Mouse (Mus musculus): ENCODE measurements around the gene Mta1. TPM values are rescaled to one million over a fixed set of nuclear protein-coding genes. Genes with fewer than 3 reads are reported as not detected.
A peak's percentile ranks its signal among the peaks of the same experiment; 100 is the strongest.

The Mta1 gene
- polyA plus RNA-seq, 1 experiment from 2014 or later: 16.3 TPM

DNA sequence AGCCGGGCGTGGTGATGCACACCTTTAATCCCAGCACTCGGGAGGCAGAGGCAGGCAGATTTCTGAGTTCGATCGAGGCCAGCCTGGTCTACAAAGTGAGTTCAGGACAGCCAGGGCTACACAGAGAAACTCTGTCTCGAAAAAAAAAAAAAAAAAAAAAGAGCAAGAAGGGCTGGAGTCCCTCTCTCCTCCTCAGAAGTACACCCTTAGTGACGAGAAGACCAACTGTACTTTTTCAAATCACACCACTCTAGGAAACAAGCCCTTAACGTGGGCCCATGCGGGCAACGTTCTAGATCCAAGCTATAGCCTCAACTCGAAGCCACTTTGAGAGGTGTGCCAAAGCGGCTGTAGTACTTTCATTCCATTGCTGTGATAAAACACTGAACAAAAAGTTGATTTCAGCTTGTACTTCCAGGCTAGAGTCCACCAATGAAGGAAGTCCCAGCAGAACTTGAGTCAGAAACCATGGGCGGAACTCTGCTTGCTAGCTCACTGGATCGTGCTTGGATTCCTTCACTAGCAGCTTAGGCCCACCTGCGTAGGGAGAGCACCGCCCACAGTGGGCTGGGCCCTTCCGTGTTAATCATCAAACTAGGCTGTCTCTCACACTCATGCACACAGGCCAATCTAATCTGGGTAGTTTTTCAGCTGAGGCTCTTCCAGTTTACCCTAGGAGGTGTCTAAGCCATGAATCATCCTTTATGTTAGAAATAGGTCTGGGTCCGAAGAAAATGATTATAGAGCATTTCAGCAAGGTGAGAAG, 79.1 kb downstream of the Mta1 start:
- 84% methylated on average over 18 of the region's 18 CpGs for WGBS

DNA sequence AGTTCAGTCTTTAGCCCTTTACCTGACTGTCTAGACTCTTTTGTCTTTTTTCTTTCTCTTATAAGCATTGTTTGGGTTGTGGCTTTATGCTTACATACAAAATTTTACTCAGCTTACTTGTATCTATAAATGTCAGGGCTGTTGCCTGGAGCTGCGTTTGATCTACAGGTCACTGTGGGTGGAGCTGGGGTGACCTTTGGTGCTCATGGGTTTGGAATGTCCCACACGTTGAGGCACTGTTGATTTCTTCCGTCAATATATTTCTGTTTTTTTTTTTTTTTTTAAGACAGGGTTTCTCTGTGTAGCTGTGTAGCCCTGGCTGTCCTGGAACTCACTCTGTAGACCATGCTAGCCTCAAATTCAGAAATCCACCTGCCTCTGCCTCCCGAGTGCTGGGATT, 82.9 kb downstream of the Mta1 start:
- H3K9me3 ChIP-seq (replicated peaks): no peaks in the 10 kb centered on the region
- no peak overlapping the region for H3K4me3 ChIP-seq (replicated peaks)
- H3K27ac ChIP-seq: no peak overlapping the region
- ATAC-seq (replicated peaks; ENCODE audit: low FRiP score): no peak
- no peaks in the 10 kb centered on the region for H3K36me3 ChIP-seq
- peaks cover 15% of the 10 kb centered on the region for H3K27me3 ChIP-seq
- no peak overlapping the region for H3K4me2 ChIP-seq
- peaks cover 8% of the 10 kb centered on the region for H3K4me1 ChIP-seq
- H3K9ac ChIP-seq: no peak overlapping the region
- 63% methylated on average over 4 of the region's 4 CpGs for WGBS

More for the DNA sequence above, 79.1 kb downstream of the Mta1 start:
- Histone ChIP-seq H3K36me3 (no peaks in the 10 kb centered on the region), H3K9me3 (replicated peaks) (no peaks in the 10 kb centered on the region), H3K4me1 (no peaks in the 10 kb centered on the region), H3K4me2 (no peak overlapping the region), H3K9ac (no peak overlapping the region), H3K4me3 (replicated peaks) (no peak overlapping the region), H3K27ac (no peak overlapping the region), H3K27me3 (no peaks in the 10 kb centered on the region)
- ATAC-seq (replicated peaks; ENCODE audit: low FRiP score): no peak

DNA sequence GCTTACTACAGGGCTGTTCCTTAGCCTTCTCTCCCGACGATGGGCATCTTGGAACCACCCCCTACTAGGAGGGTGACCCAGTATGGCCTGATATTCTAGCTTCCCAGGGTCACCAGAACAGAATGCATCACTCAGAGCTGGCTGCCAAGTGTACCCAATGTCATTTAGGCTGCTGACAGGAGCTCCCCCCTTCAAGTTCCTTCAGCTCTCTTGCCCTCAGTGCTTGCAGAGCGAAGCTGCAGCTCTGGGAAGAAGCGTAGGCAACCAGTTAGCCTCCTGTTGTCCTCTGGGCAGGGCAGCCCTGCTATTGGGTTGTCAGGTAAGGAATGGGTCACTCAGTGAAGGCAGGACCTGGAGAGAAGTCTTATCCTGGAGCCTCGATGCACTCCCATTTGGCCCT, 86.9 kb downstream of the Mta1 start:
- H3K27me3 ChIP-seq: peaks cover 29% of the 10 kb centered on the region
- peak overlapping the region; percentile 90; the same call in 1 of the 2 replicates for H3K4me2 ChIP-seq
- 58% methylated on average over 5 of the region's 5 CpGs for WGBS
- H3K4me3 ChIP-seq (replicated peaks): peak overlapping the region; percentile 56
- peaks cover 32% of the 10 kb centered on the region for H3K4me1 ChIP-seq
- 0 out of 2 replicates have a peak, but pooled peaks cover 6% of the 10 kb centered on the region for H3K36me3 ChIP-seq
- H3K9ac ChIP-seq: no peak overlapping the region
- no peak overlapping the region for H3K27ac ChIP-seq
- ATAC-seq (replicated peaks; ENCODE audit: low FRiP score): no peak
- no peaks in the 10 kb centered on the region for H3K9me3 ChIP-seq (replicated peaks)

DNA sequence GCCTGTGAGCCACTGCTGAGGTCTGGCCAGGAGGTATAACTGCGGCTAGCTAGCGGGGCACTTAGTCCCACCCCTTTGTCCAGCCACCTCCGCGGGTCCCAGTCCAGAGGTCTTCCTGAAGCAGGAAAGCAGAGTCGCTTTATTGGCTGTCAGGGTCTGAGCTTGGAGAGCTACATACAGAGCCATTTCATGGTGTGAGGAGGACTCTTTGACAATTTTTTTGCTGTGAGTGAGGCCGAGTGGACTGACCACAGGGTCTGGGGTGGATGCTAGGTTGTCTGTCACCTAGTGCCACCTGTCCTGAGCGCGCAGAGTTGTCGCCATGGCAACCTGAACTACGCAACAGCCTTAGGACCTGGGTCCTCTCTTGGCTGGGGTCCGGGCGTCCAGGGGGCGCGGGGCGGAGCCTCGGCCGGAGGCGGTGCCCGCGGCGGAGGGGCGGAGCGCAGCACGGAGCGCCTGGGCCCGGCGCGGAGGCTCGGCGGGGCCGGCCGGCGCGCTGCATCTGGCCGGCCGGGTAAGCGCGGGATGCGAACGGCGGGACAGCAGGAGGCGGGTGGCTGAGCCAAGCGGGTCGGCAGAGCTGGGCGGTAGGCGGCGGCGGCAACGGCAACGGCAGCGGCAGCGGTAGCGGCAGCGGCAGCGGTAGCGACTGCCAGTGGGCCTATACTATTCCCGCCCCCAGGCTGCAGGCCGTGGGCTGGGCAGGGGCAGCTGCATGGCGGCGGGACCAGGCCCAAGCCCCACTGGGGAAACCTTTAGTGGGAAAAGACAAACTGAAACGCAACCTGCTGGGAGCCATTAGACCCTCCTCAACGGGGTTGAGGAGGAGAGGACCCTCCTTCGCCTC, 87.6 kb downstream of the Mta1 start, which contains the start of gene Tmem121:
Tmem121 (plus strand) TSS at position 489 of the 850 bp plus-strand sequence.
- peaks cover 32% of the 10 kb centered on the region for H3K4me1 ChIP-seq
- H3K4me3 ChIP-seq (replicated peaks): peak within 1 kb of the TSS; percentile 56
- peak within 1 kb of the TSS; percentile 52 for H3K9ac ChIP-seq
- peak within 1 kb of the TSS; percentile 90 for H3K4me2 ChIP-seq
- 1% methylated on average over 63 of the region's 63 CpGs for WGBS
- H3K27me3 ChIP-seq: peaks cover 29% of the 10 kb centered on the region
- ATAC-seq (replicated peaks; ENCODE audit: low FRiP score): peak; percentile 49
- 0 out of 2 replicates have a peak, but pooled peaks cover 6% of the 10 kb centered on the region for H3K36me3 ChIP-seq
- no peak within 1 kb of the TSS for H3K27ac ChIP-seq
- no peaks in the 10 kb centered on the region for H3K9me3 ChIP-seq (replicated peaks)

DNA sequence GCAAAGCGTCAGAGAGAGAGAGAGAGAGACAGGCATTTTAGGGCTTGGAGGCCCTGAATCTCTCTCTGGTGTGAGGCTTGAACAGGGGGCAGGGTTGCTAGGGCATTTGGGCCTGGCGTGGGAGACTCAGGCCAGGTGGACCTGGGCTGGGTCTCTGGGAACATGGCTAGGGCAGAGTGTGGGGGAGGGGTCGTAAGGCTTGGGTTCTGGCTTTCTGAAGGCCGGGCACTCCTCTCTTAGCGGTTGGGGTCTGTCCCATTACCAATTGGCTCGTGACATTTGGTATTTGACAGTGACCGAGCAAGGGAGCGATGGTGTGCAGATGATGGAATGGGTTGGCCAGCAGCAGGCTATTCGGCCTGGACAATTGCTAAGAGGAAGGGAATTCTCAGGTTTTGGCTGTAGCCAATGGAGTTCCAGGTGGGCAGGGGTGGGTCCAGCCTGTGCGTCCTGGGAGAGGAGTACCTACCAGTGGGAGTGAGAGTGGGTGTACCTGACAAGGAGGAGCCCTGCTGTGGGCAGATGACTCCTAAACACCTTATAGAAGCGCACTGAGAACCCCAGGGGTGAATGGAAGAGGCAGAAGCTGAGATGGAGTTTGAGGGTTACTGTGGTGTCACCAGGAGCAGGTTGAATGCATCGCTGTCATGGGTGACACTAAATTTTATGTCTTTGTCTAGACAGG, 88.4 kb downstream of the Mta1 start:
- Histone ChIP-seq H3K4me1 (peaks cover 32% of the 10 kb centered on the region), H3K9me3 (replicated peaks) (no peaks in the 10 kb centered on the region), H3K27me3 (peaks cover 29% of the 10 kb centered on the region), H3K4me3 (replicated peaks) (peak overlapping the region; percentile 56), H3K9ac (peak overlapping the region; percentile 52), H3K36me3 (0 out of 2 replicates have a peak, but pooled peaks cover 6% of the 10 kb centered on the region), H3K4me2 (peak overlapping the region; percentile 90), H3K27ac (no peak overlapping the region)
- WGBS: 35% methylated on average over 12 of the region's 12 CpGs
- ATAC-seq (replicated peaks; ENCODE audit: low FRiP score): no peak

Small RNAs within 50 kb of the gene (microRNA-seq; reads per million reads assigned to microRNA genes)
- gene Gm44471: not detected

Other genes with a start within 250 kb of the Mta1 start
- 0.12 and 0.14 TPM in 2 replicates for gene Gpr132, start 230.1 kb upstream of the Mta1 start, polyA plus RNA-seq (2015; fragmentation: Nextera tagmentation; extraction: Ambion mirVana)
- 3.0 and 3.5 TPM in 2 replicates for gene Jag2, start 168.5 kb upstream of the Mta1 start, polyA plus RNA-seq (2015; fragmentation: Nextera tagmentation; extraction: Ambion mirVana)
- gene Nudt14, start 156.2 kb upstream of the Mta1 start, polyA plus RNA-seq (2015; fragmentation: Nextera tagmentation; extraction: Ambion mirVana): 87.5 and 88.5 TPM in 2 replicates
- gene Btbd6, start 121.8 kb upstream of the Mta1 start, polyA plus RNA-seq (2015; fragmentation: Nextera tagmentation; extraction: Ambion mirVana): 24.7 and 25.3 TPM in 2 replicates
- 62.4 and 70.4 TPM in 2 replicates for gene Brf1, start 97.6 kb upstream of the Mta1 start, polyA plus RNA-seq (2015; fragmentation: Nextera tagmentation; extraction: Ambion mirVana)
- gene Pacs2, start 83.8 kb upstream of the Mta1 start, polyA plus RNA-seq (2015; fragmentation: Nextera tagmentation; extraction: Ambion mirVana): 12.6 and 14.3 TPM in 2 replicates
- 0.80 TPM in 1 of 2 replicates, not detected in the other for gene Tex22, start 23.8 kb upstream of the Mta1 start, polyA plus RNA-seq (2015; fragmentation: Nextera tagmentation; extraction: Ambion mirVana)
- 203 and 210 TPM in 2 replicates for gene Crip2, start 42.0 kb downstream of the Mta1 start, polyA plus RNA-seq (2015; fragmentation: Nextera tagmentation; extraction: Ambion mirVana)
- gene Crip1, start 48.0 kb downstream of the Mta1 start, polyA plus RNA-seq (2015; fragmentation: Nextera tagmentation; extraction: Ambion mirVana): 309 and 310 TPM in 2 replicates
- gene Tedc1, start 58.1 kb downstream of the Mta1 start, polyA plus RNA-seq (2015; fragmentation: Nextera tagmentation; extraction: Ambion mirVana): 40.2 and 42.0 TPM in 2 replicates
- 9.5 and 10.5 TPM in 2 replicates for gene Tmem121, start 87.7 kb downstream of the Mta1 start, polyA plus RNA-seq (2015; fragmentation: Nextera tagmentation; extraction: Ambion mirVana)